Mouse (Mus musculus) lung, embryonic 14.5 days (tissue): ENCODE results near the gene Hnf1a. TPM values are rescaled to one million over a fixed set of nuclear protein-coding genes. Genes with fewer than 3 reads are reported as not detected.

Experiments used
- ATAC-seq: fragments of 200-750 bp; cut with Nextera tagmentation; 2 replicates; pipeline ENCODE4 v1.8.0; 2017; ENCODE audit warnings: mild to moderate bottlenecking, moderate TSS enrichment, moderate library complexity; ENCODE audit not compliant: insufficient read depth
- DNase-seq: peaks from one replicate; pipeline ENCODE4 v3.0.0-alpha.2; 2015
- H3K27ac ChIP-seq: fragments of 300-500 bp; sonication (generic); 2 replicates; pipeline ENCODE4 v1.5.1; 2014; ENCODE audit warnings: low read depth, mild to moderate bottlenecking, moderate library complexity
- H3K27me3 ChIP-seq: fragments of 300-500 bp; sonication (generic); 2 replicates; pipeline ENCODE4 v1.6.1; 2014; ENCODE audit warnings: low read length, control low read depth; ENCODE audit not compliant: insufficient read depth
- H3K36me3 ChIP-seq: fragments of 300-500 bp; sonication (generic); 2 replicates; pipeline ENCODE4 v1.6.1; 2014; ENCODE audit warnings: control low read depth; ENCODE audit not compliant: insufficient read depth
- H3K4me1 ChIP-seq: fragments of 300-500 bp; sonication (generic); 2 replicates; pipeline ENCODE4 v1.6.1; 2014; ENCODE audit warnings: antibody characterized with exemption, control low read depth; ENCODE audit not compliant: insufficient read depth
- H3K4me2 ChIP-seq: fragments of 300-500 bp; sonication (generic); 2 replicates; pipeline ENCODE4 v1.6.1; 2014; ENCODE audit warnings: mild to moderate bottlenecking
- H3K4me3 ChIP-seq: fragments of 300-500 bp; sonication (generic); 2 replicates; pipeline ENCODE4 v1.5.1; 2014; ENCODE audit warnings: low read depth, low read length
- H3K9ac ChIP-seq: fragments of 300-500 bp; sonication (generic); 2 replicates; pipeline ENCODE4 v1.6.1; 2014
- H3K9me3 ChIP-seq: fragments of 300-500 bp; sonication (generic); 2 replicates; pipeline ENCODE4 v1.6.1; 2016; ENCODE audit warnings: low read depth, low read length, control low read depth
- CTCF ChIP-seq: IDR thresholded peaks from 2 replicates; pipeline ENCODE4 v1.5.1; 2016; ENCODE audit warnings: antibody characterized with exemption, low read depth
- WGBS: fragments of 180-500 bp; shearing (Covaris S2); extraction: QIAGEN DNeasy Blood & Tissue Kit; methylation state at CpG from one replicate; pipeline ENCODE4 v1.1.7; 2014; 5-methylcytosine and 5-hydroxymethylcytosine counted together
- polyA plus RNA-seq: library from polyadenylated mRNA; unstranded; fragments of >200 nt; fragmentation: Nextera tagmentation; extraction: Ambion mirVana; gene quantifications from 2 replicates; pipeline ENCODE4 v1.2.1, GENCODE M21; 2014

Hnf1a gene
- polyA plus RNA-seq, 1 experiment from 2014 or later: not detected

DNA sequence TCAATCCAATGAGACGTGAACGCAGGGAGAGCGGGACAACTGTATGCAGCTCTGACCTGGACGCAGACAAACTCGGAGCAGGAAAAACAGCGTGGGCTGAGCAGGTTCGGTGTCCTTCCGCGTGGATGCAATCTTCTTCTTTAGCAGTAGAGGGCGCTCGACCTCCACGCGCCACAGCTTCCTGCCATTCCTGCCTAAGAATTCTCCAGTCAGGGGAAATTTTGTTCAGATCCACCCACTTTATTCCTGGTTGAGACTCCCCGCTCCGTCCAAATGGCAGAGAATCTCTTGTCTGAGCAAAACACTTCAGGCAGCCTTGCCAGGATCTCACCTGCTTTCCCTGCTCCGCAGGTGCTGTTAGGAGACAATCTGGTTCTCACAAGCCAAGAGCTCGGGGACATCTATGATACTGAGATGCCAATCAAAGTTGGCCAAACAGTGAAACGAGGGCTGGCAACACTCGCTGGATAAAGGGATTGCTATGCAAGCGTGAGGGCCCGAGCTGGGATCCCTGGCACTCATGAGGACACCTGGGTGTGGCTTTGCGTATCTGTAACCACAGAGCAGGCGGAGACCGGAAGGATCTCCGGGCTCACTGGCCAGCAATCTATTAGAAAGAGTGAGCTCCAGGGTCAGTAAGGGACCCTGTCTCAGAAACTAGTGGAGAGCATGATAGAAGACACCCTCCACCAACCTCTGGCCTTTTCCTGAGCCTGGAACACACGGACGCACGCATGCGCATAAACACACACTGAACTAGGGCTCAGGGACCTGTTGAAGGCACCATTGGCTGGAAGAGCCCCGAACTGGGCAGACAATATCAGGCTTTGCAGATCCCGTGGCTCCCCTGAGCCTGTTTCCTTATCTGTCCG lies 8.6 kb upstream of the Hnf1a start:
- ATAC-seq (peak; percentile 50), DNase-seq (peak; percentile 89)
- Histone ChIP-seq H3K4me1 (0 out of 2 replicates have a peak, but pooled peaks cover 2% of the 10 kb centered on the region), H3K9me3 (no peaks in the 10 kb centered on the region), H3K4me2 (peak overlapping the region; percentile 76), H3K36me3 (no peaks in the 10 kb centered on the region), H3K27ac (no peak overlapping the region), H3K27me3 (no peaks in the 10 kb centered on the region), H3K4me3 (peak overlapping the region; percentile 40), H3K9ac (peak overlapping the region; percentile 41)
- TF ChIP-seq CTCF: peak; percentile 97
- WGBS: 3% methylated on average over 32 of the region's 32 CpGs

- 4% methylated on average over 6 of the region's 6 CpGs for WGBS
- H3K9ac ChIP-seq: peak overlapping the region; percentile 41
- peak; percentile 79 for DNase-seq
- H3K4me2 ChIP-seq: peak overlapping the region; percentile 76
- no peaks in the 10 kb centered on the region for H3K27me3 ChIP-seq
- no peaks in the 10 kb centered on the region for H3K36me3 ChIP-seq
- peak; percentile 64; the same call in 1 of the 2 replicates for ATAC-seq
- H3K27ac ChIP-seq: no peak overlapping the region
- H3K4me1 ChIP-seq: 0 out of 2 replicates have a peak, but pooled peaks cover 2% of the 10 kb centered on the region
- no peak for TF ChIP-seq CTCF
- H3K4me3 ChIP-seq: peak overlapping the region; percentile 40
- no peaks in the 10 kb centered on the region for H3K9me3 ChIP-seq
Measured at GRCm38 (mm10) chr5:114978888-114979249, 8.0 kb upstream of the Hnf1a start.

DNA sequence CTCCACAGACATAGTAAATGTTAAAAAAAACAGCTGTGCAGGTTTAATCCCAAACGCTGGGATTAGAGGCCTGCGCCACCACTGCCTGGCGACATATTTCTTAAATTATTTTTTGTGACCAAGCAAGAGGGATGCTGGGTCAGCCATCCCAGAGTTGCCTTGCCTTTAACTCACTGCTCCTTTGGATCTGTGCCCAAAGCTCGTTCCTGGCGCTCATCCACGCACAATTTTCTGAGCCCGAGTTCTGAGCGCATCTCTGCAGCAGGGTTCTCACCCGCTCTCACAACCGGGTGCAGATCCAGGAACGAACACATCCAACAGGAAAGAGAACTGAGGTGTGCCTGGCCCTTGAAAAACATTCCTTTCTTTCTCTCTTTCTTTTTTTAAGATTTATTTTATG lies 7.6 kb upstream of the Hnf1a start:
- Histone ChIP-seq H3K4me2 (peak overlapping the region; percentile 76), H3K4me3 (no peak overlapping the region), H3K9me3 (no peaks in the 10 kb centered on the region), H3K27me3 (no peaks in the 10 kb centered on the region), H3K4me1 (0 out of 2 replicates have a peak, but pooled peaks cover 2% of the 10 kb centered on the region), H3K27ac (no peak overlapping the region), H3K9ac (no peak overlapping the region), H3K36me3 (no peaks in the 10 kb centered on the region)
- DNase-seq: peak; percentile 60
- 49% methylated on average over 11 of the region's 11 CpGs for WGBS
- no peak for ATAC-seq
- TF ChIP-seq CTCF: no peak

DNA sequence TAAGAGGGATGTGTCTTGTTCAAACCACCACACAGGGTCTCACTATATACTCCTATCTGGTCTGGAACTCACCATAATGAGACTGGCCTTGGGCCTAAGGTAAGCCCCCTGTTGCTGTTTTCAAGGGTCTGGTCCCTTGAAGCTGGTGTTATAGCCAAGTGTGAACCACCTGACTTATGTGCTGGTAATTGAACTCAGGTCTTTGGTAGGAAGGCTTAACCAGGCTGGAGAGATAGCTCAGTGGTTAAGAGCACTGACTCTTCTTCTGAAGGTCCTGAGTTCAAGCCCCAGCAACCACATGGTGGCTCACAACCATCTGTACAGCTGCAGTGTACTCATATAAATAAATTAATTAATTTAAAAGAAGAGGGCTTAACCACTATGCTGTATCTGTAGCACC lies 6.0 kb upstream of the Hnf1a start:
- H3K36me3 ChIP-seq: no peaks in the 10 kb centered on the region
- H3K4me3 ChIP-seq: no peak overlapping the region
- DNase-seq (no peak), ATAC-seq (no peak)
- H3K9ac ChIP-seq: no peak overlapping the region
- H3K4me2 ChIP-seq: no peak overlapping the region
- 0 out of 2 replicates have a peak, but pooled peaks cover 2% of the 10 kb centered on the region for H3K4me1 ChIP-seq
- H3K27ac ChIP-seq: no peak overlapping the region
- no peaks in the 10 kb centered on the region for H3K9me3 ChIP-seq
- no peak for TF ChIP-seq CTCF
- no peaks in the 10 kb centered on the region for H3K27me3 ChIP-seq

GRCm38 (mm10) chr5:114973131-114973530 lies 2.2 kb upstream of the Hnf1a start:
- TF ChIP-seq CTCF: no peak
- H3K9me3 ChIP-seq: no peaks in the 10 kb centered on the region
- 0 out of 2 replicates have a peak, but pooled peaks cover 2% of the 10 kb centered on the region for H3K27me3 ChIP-seq
- no peaks in the 10 kb centered on the region for H3K4me1 ChIP-seq
- no peak overlapping the region for H3K9ac ChIP-seq
- no peaks in the 10 kb centered on the region for H3K36me3 ChIP-seq
- no peak overlapping the region for H3K27ac ChIP-seq
- WGBS: 71% methylated on average over 8 of the region's 8 CpGs
- DNase-seq: no peak
- no peak overlapping the region for H3K4me3 ChIP-seq
- no peak for ATAC-seq
- H3K4me2 ChIP-seq: no peak overlapping the region

- DNase-seq (no peak), ATAC-seq (no peak)
- Histone ChIP-seq H3K4me2 (no peak overlapping the region), H3K4me1 (no peaks in the 10 kb centered on the region), H3K9ac (no peak overlapping the region), H3K27ac (no peak overlapping the region), H3K4me3 (no peak overlapping the region), H3K27me3 (0 out of 2 replicates have a peak, but pooled peaks cover 4% of the 10 kb centered on the region), H3K9me3 (no peaks in the 10 kb centered on the region), H3K36me3 (no peaks in the 10 kb centered on the region)
- TF ChIP-seq CTCF: no peak
- WGBS: 77% methylated on average over 9 of the region's 9 CpGs
Measured at GRCm38 (mm10) chr5:114972201-114972600, 1.3 kb upstream of the Hnf1a start.

- no peak overlapping the region for H3K27ac ChIP-seq
- H3K9me3 ChIP-seq: no peaks in the 10 kb centered on the region
- no peak overlapping the region for H3K9ac ChIP-seq
- H3K4me3 ChIP-seq: no peak overlapping the region
- DNase-seq (no peak), ATAC-seq (no peak)
- no peak overlapping the region for H3K4me2 ChIP-seq
- no peak for TF ChIP-seq CTCF
- H3K36me3 ChIP-seq: no peaks in the 10 kb centered on the region
- H3K27me3 ChIP-seq: 0 out of 2 replicates have a peak, but pooled peaks cover 4% of the 10 kb centered on the region
- no peaks in the 10 kb centered on the region for H3K4me1 ChIP-seq
- 50% methylated on average over 13 of the region's 13 CpGs for WGBS
Measured at GRCm38 (mm10) chr5:114969609-114970215, 1.2 kb downstream of the Hnf1a start.
